Mouse (Mus musculus): ENCODE measurements around the gene Tbc1d8. TPM values are rescaled to one million over a fixed set of nuclear protein-coding genes. Genes with fewer than 3 reads are reported as not detected.
A peak's percentile ranks its signal among the peaks of the same experiment; 100 is the strongest.

The Tbc1d8 gene
- polyA plus RNA-seq, 1 experiment from 2014 or later = 4.2 TPM

DNA sequence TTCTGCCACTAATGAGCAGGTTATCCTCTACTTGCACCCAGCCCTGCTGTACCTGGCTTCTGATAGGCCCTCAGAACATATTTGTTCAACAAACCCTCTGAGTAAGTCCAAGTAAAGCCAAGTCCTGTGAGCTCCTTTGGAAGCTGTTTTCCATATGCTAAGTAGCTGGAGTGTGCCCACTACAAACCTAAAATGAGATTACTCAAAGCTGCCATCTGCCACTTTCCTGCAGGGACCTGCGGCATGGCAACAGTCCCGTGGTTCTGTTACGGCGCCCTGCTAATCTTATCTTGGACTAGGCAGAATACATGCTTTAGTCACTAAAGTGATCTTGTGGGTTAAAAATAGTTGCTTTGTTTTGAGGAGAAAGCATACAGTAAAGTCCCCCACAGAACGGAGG lies 32.4 kb downstream of the Tbc1d8 start:
- Histone ChIP-seq H3K9me3 (ENCODE audit: control insufficient read depth) (no peaks in the 10 kb centered on the region), H3K9ac (ENCODE audit: low read depth, low read length) (no peak overlapping the region), H3K4me2 (replicated peaks; ENCODE audit: low read depth) (0 out of 2 replicates have a peak overlapping the region, but pooled peaks have one; percentile 17), H3K36me3 (ENCODE audit: control insufficient read depth, insufficient read depth) (no peaks in the 10 kb centered on the region), H3K4me1 (replicated peaks; ENCODE audit: control insufficient read depth, insufficient read depth, low read length) (no peaks in the 10 kb centered on the region), H3K27me3 (replicated peaks; ENCODE audit: control insufficient read depth, insufficient read depth, low read length) (no peaks in the 10 kb centered on the region), H3K27ac (ENCODE audit: low read depth, low read length) (no peak overlapping the region), H3K4me3 (ENCODE audit: low read depth, low read length) (no peak overlapping the region)
- WGBS = 62% methylated on average over 5 of the region's 5 CpGs
- TF ChIP-seq CTCF (IDR thresholded peaks at IDR 0.05; ENCODE audit: low read depth) = no peak
- no peak for ATAC-seq

DNA sequence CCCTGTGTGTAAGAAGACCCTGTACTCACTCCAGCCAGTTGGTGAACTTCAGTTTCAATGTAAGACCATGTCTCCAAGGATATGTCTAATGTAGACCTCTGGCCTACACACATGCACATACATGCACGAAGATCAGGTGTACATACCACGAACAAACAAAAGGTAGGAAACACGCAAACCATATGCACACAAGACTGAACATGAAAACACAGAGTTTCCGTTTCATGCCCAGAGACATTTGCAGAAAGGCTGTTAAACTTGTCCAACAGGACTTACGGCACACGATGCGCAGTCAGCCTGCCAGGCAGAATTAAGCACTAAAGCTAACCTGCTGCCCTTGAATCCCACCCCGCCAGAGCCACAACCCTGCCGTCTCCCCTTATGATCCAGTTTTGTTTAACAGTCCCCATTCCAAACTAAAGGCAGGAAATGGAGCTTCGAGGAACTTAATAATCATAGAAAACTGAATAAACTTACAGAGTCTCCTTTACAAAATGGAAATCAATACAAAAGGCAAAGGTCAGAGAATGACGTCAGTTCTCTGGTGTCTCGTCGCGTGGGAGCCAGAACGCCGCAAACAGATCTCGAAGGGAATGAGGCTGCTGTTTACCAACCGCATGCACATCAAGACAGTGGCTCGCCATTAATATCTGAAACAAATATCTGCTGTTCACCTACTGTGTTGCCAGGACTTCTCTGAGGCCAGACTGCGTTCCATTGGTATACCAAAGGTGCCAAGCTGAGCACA lies 33.1 kb downstream of the Tbc1d8 start:
- Histone ChIP-seq H3K27ac (ENCODE audit: low read depth, low read length) (no peak overlapping the region), H3K9me3 (ENCODE audit: control insufficient read depth) (no peaks in the 10 kb centered on the region), H3K4me3 (ENCODE audit: low read depth, low read length) (no peak overlapping the region), H3K4me2 (replicated peaks; ENCODE audit: low read depth) (0 out of 2 replicates have a peak overlapping the region, but pooled peaks have one; percentile 17), H3K27me3 (replicated peaks; ENCODE audit: control insufficient read depth, insufficient read depth, low read length) (no peaks in the 10 kb centered on the region), H3K4me1 (replicated peaks; ENCODE audit: control insufficient read depth, insufficient read depth, low read length) (no peaks in the 10 kb centered on the region), H3K36me3 (ENCODE audit: control insufficient read depth, insufficient read depth) (no peaks in the 10 kb centered on the region), H3K9ac (ENCODE audit: low read depth, low read length) (no peak overlapping the region)
- ATAC-seq = 0 out of 2 replicates have a peak, but pooled peaks have one; percentile 29
- TF ChIP-seq CTCF (IDR thresholded peaks at IDR 0.05; ENCODE audit: low read depth) = no peak
- 40% methylated on average over 20 of the region's 20 CpGs for WGBS

DNA sequence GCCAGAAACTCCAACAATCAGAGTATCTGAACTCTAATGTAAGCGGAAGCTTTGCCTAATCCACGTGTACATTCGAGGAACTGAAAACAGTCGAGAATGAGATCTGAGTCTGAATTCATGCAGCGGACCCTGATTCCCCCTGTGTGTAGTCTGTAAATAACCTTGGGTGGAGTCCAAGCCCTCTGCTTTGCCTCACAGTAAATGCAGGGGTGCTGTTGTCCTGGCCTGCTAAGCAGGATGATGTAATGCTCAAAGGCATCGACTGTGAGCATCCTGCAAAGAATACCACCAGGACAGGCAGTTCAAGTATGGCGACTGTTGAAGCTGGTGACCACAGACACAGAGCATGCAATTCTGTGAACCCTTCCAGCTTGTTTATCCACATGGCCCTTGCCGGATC lies 34.8 kb downstream of the Tbc1d8 start:
- H3K9me3 ChIP-seq (ENCODE audit: control insufficient read depth) = no peaks in the 10 kb centered on the region
- H3K4me1 ChIP-seq (replicated peaks; ENCODE audit: control insufficient read depth, insufficient read depth, low read length) = 0 out of 2 replicates have a peak, but pooled peaks cover 3% of the 10 kb centered on the region
- no peak overlapping the region for H3K4me3 ChIP-seq (ENCODE audit: low read depth, low read length)
- 55% methylated on average over 8 of the region's 8 CpGs for WGBS
- no peak for ATAC-seq
- no peak overlapping the region for H3K4me2 ChIP-seq (replicated peaks; ENCODE audit: low read depth)
- no peak for TF ChIP-seq CTCF (IDR thresholded peaks at IDR 0.05; ENCODE audit: low read depth)
- H3K9ac ChIP-seq (ENCODE audit: low read depth, low read length) = no peak overlapping the region
- H3K27ac ChIP-seq (ENCODE audit: low read depth, low read length) = no peak overlapping the region; the same call in 1 of the 2 replicates
- no peaks in the 10 kb centered on the region for H3K27me3 ChIP-seq (replicated peaks; ENCODE audit: control insufficient read depth, insufficient read depth, low read length)
- H3K36me3 ChIP-seq (ENCODE audit: control insufficient read depth, insufficient read depth) = no peaks in the 10 kb centered on the region; the same call in 1 of the 2 replicates

DNA sequence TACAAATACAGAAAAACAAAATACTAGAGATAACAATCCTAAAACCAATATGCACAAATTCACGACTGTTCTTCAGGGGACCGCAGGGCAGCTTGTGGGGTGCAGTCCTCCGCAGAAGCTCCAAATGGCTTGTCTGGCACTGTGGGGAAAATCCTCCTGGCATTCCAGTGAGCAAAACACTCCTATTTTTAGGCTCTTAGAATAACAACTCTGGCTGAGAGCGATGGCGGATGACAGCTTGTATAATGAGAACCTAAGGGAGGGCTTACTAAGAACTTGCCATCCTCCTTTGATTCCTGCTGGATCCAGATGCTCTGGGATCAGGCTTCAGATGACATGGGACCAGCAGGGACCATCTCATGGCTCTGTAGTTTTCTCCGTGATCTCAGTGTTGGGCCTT lies 36.9 kb downstream of the Tbc1d8 start:
- H3K27me3 ChIP-seq (replicated peaks; ENCODE audit: control insufficient read depth, insufficient read depth, low read length) = no peaks in the 10 kb centered on the region
- 78% methylated on average over 6 of the region's 6 CpGs for WGBS
- H3K9ac ChIP-seq (ENCODE audit: low read depth, low read length) = no peak overlapping the region
- no peak for ATAC-seq
- 0 out of 2 replicates have a peak, but pooled peaks cover 3% of the 10 kb centered on the region for H3K4me1 ChIP-seq (replicated peaks; ENCODE audit: control insufficient read depth, insufficient read depth, low read length)
- no peak for TF ChIP-seq CTCF (IDR thresholded peaks at IDR 0.05; ENCODE audit: low read depth)
- H3K4me2 ChIP-seq (replicated peaks; ENCODE audit: low read depth) = no peak overlapping the region
- no peak overlapping the region for H3K4me3 ChIP-seq (ENCODE audit: low read depth, low read length)
- H3K36me3 ChIP-seq (ENCODE audit: control insufficient read depth, insufficient read depth) = no peaks in the 10 kb centered on the region; the same call in 1 of the 2 replicates
- no peak overlapping the region for H3K27ac ChIP-seq (ENCODE audit: low read depth, low read length)
- no peaks in the 10 kb centered on the region for H3K9me3 ChIP-seq (ENCODE audit: control insufficient read depth)

- Histone ChIP-seq H3K4me1 (replicated peaks; ENCODE audit: control insufficient read depth, insufficient read depth, low read length) (0 out of 2 replicates have a peak, but pooled peaks cover 3% of the 10 kb centered on the region), H3K9ac (ENCODE audit: low read depth, low read length) (no peak overlapping the region), H3K9me3 (ENCODE audit: control insufficient read depth) (no peaks in the 10 kb centered on the region), H3K27ac (ENCODE audit: low read depth, low read length) (no peak overlapping the region), H3K4me3 (ENCODE audit: low read depth, low read length) (no peak overlapping the region), H3K36me3 (ENCODE audit: control insufficient read depth, insufficient read depth) (no peaks in the 10 kb centered on the region; the same call in 1 of the 2 replicates), H3K27me3 (replicated peaks; ENCODE audit: control insufficient read depth, insufficient read depth, low read length) (no peaks in the 10 kb centered on the region), H3K4me2 (replicated peaks; ENCODE audit: low read depth) (no peak overlapping the region)
- no peak for TF ChIP-seq CTCF (IDR thresholded peaks at IDR 0.05; ENCODE audit: low read depth)
- 66% methylated on average over 12 of the region's 12 CpGs for WGBS
- ATAC-seq = peak; percentile 23; the same call in 1 of the 2 replicates
Observed at GRCm38 (mm10) chr1:39439661-39440548, 38.6 kb downstream of the Tbc1d8 start.

- Histone ChIP-seq H3K4me2 (replicated peaks; ENCODE audit: low read depth) (no peak overlapping the region), H3K4me3 (ENCODE audit: low read depth, low read length) (no peak overlapping the region), H3K4me1 (replicated peaks; ENCODE audit: control insufficient read depth, insufficient read depth, low read length) (0 out of 2 replicates have a peak, but pooled peaks cover 3% of the 10 kb centered on the region), H3K9me3 (ENCODE audit: control insufficient read depth) (no peaks in the 10 kb centered on the region), H3K36me3 (ENCODE audit: control insufficient read depth, insufficient read depth) (no peaks in the 10 kb centered on the region; the same call in 1 of the 2 replicates), H3K27me3 (replicated peaks; ENCODE audit: control insufficient read depth, insufficient read depth, low read length) (no peaks in the 10 kb centered on the region), H3K27ac (ENCODE audit: low read depth, low read length) (no peak overlapping the region), H3K9ac (ENCODE audit: low read depth, low read length) (no peak overlapping the region)
- TF ChIP-seq CTCF (IDR thresholded peaks at IDR 0.05; ENCODE audit: low read depth) = no peak
- ATAC-seq = no peak
Observed at GRCm38 (mm10) chr1:39438629-39439028, 39.9 kb downstream of the Tbc1d8 start.
